Comparison of ENCODE assay signal across 8 mouse cellular contexts in genomic region chrX:73786364-73787224, GRCm38 (mm10). TPM values are rescaled to one million over a fixed set of nuclear protein-coding genes. Genes with fewer than 3 reads are reported as not detected.
A peak's percentile ranks its signal among the peaks of the same experiment; 100 is the strongest.
DNase-seq lines count a peak whose midpoint lies in the region; ATAC-seq and TF ChIP-seq lines count a peak whose summit lies in the region.

Gene Idh3g, minus strand, starts transcription at chrX:73786897.
Gene Ssr4, plus strand, starts transcription at chrX:73787028.

- H3K4me2 ChIP-seq in lung, postnatal 0 days (replicated peaks; ENCODE audit: low read depth, low read length), result peak within 1 kb of the TSS; percentile 61

- peak within 1 kb of the TSS; percentile 92 for H3K27ac ChIP-seq in hindbrain, embryonic 10.5 days
- peak within 1 kb of the TSS; percentile 91 for H3K27ac ChIP-seq in lung, postnatal 0 days (ENCODE audit: low read length)

- peak within 1 kb of the TSS; percentile 68 for H3K4me3 ChIP-seq in hindbrain, embryonic 10.5 days
- H3K4me3 ChIP-seq in lung, postnatal 0 days (ENCODE audit: low read depth, low read length), result peak within 1 kb of the TSS; percentile 55

- TF ChIP-seq EP300 in lung, postnatal 0 days (IDR thresholded peaks at IDR 0.05), result peak; percentile 77; the same call in 1 of the 2 replicates

- H3K9ac ChIP-seq in lung, postnatal 0 days (replicated peaks; ENCODE audit: low read depth), result peak within 1 kb of the TSS; percentile 56

- H3K27me3 ChIP-seq in hindbrain, embryonic 10.5 days (ENCODE audit: insufficient read depth, poor library complexity, severe bottlenecking), result peaks cover 5% of the 10 kb centered on the region; the same call in 1 of the 2 replicates
- no peaks in the 10 kb centered on the region for H3K27me3 ChIP-seq in lung, postnatal 0 days (replicated peaks; ENCODE audit: insufficient read depth, low read length)

- peak; percentile 97 for DNase-seq in MN1 (ENCODE audit: low spot score)
- peak; percentile 95 for DNase-seq in cerebellum, adult 9-10 months
- peak; percentile 93 for DNase-seq in hindbrain, embryonic 10.5 days (ENCODE audit: low spot score)
- peak; percentile 96 for DNase-seq in layer of hippocampus, adult 9-11 months
- peak; percentile 98 for DNase-seq in lung, postnatal 0 days (ENCODE audit: low spot score)
- DNase-seq in ovary, postnatal 14 days (ENCODE audit: low spot score), result peak; percentile 78
- DNase-seq in thymus, postnatal 14 days, result peak; percentile 92

- peaks cover 41% of the 10 kb centered on the region for H3K36me3 ChIP-seq in hindbrain, embryonic 10.5 days
- no peaks in the 10 kb centered on the region for H3K36me3 ChIP-seq in lung, postnatal 0 days (ENCODE audit: insufficient read depth, low read length)

- no peaks in the 10 kb centered on the region for H3K9me3 ChIP-seq in hindbrain, embryonic 10.5 days
- H3K9me3 ChIP-seq in lung, postnatal 0 days (ENCODE audit: low read length), result no peaks in the 10 kb centered on the region

- TF ChIP-seq CTCF in lung, postnatal 0 days (IDR thresholded peaks at IDR 0.05), result peak; percentile 66

- ATAC-seq in frontal cortex, adult (ENCODE audit: low TSS enrichment), result peak; percentile 91
- peak; percentile 96 for ATAC-seq in lung, postnatal 0 days

- peaks cover 23% of the 10 kb centered on the region for H3K4me1 ChIP-seq in hindbrain, embryonic 10.5 days (replicated peaks)
- H3K4me1 ChIP-seq in lung, postnatal 0 days (ENCODE audit: insufficient read depth, low read depth, low read length), result no peaks in the 10 kb centered on the region

- 13% methylated on average over 52 of the region's 52 CpGs for WGBS in hindbrain, embryonic 10.5 days
- WGBS in lung, postnatal 0 days, result 13% methylated on average over 43 of the region's 52 CpGs

RNA-seq across cellular contexts. Expression of gene Idh3g, which starts in this region (rescaled TPM):
- 181 and 204 TPM in 2 replicates for polyA plus RNA-seq in hindbrain, embryonic 10.5 days (2016; fragmentation: Nextera tagmentation; extraction: Ambion mirVana)
- 146 and 154 TPM in 2 replicates for polyA plus RNA-seq in lung, postnatal 0 days (2015; fragmentation: Nextera tagmentation; extraction: Ambion mirVana)

RNA-seq across cellular contexts. Expression of gene Ssr4, which starts in this region (rescaled TPM):
- 121 and 140 TPM in 2 replicates for polyA plus RNA-seq in hindbrain, embryonic 10.5 days (2016; fragmentation: Nextera tagmentation; extraction: Ambion mirVana)
- polyA plus RNA-seq in lung, postnatal 0 days (2015; fragmentation: Nextera tagmentation; extraction: Ambion mirVana), result 237 and 286 TPM in 2 replicates

Comparison
In these comparisons a context has a peak if more than half of its experiments do, and no peak if none do; other contexts are left out.
1. Peak in every context shown above with its lines: DNase-seq, ATAC-seq, H3K4me3 ChIP-seq and H3K27ac ChIP-seq.